Mouse (Mus musculus) brown adipose tissue, adult 24 weeks (tissue): ENCODE measurements at regions not wholly inside any gene's neighbourhood (a gene's known extent, or its start where the extent isn't known, plus 50 kb on each side); places are given as distances from the start of the nearest gene placed in this dataset.

Experiments used
- H3K27ac ChIP-seq: fragments of 200-500 bp; replicated peaks from 2 replicates; pipeline ENCODE4 v1.5.1; 2012; ENCODE audit warnings: low read depth, mild to moderate bottlenecking, low read length
- H3K4me1 ChIP-seq: fragments of 200-500 bp; 2 replicates; pipeline ENCODE4 v1.6.1; 2012; ENCODE audit warnings: low read length, mixed read lengths; ENCODE audit not compliant: control insufficient read depth, insufficient read depth, insufficient read length
- H3K4me3 ChIP-seq: fragments of 200-500 bp; 2 replicates; pipeline ENCODE4 v1.5.1; 2012; ENCODE audit warnings: low read depth, mild to moderate bottlenecking, low read length, moderate library complexity; ENCODE audit not compliant: insufficient read depth

DNA sequence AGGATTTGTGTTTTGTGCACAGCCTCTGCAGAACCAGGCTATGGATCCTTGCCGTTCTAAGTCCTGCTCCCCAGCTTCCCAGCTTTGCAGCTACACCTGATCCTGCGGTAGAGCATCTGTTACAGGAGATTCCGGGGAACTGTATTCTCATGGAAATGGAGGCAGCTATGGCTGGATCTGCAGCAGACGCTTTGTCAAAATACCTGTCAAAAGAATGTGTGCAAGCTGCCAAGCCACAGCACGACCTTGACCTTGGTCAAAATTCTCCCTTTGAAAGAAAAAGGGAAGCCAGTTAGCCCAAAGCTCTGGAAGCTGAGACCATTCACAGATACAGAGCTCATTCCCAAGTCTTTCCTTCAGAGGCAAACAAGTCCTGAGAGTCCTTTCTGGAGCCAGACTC lies 255.3 kb downstream of the Med13l start:
- Histone ChIP-seq H3K4me1 (no peaks in the 10 kb centered on the region), H3K27ac (no peak overlapping the region), H3K4me3 (no peak overlapping the region)

DNA sequence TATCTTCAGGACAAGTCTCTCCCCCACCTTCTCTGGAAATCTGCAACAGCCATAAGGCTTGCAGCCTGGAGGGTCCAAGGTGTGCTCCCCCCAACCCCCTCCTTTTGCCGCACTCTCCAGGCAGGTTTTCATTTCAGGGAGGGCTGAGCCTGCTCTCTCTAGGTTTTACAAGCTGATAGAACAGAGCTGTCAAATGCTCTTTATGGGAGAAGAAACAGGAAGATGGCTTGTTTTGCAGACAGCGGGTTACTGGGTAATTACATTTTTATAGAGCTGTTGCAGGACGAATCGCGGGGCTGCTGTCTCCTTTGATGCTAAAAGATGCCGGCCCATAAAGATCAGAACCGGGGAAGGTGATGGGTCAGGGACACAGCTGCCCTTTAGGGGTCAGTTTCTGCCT lies 257.8 kb downstream of the Med13l start:
- no peak overlapping the region for H3K27ac ChIP-seq
- H3K4me1 ChIP-seq: no peaks in the 10 kb centered on the region
- no peak overlapping the region for H3K4me3 ChIP-seq

DNA sequence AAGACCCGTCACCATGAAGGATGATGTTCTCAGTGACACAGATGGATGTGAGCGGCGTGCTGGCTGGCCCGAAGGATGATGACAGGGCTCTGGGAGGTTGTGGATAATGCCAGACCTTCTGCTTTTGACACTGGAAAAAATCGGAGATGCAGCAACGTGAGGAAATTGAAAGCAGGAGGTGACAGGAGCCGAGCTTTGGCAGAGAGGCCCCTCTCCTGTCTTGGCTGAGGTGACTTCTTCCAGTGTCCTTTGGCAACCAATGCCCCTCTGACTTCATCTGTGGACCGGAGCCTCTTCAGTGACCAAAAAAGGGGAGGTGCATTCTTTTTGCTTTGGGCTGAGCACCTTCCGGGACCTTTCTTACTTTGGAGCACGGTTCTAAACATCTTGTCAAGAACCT lies 264.3 kb downstream of the Med13l start:
- Histone ChIP-seq H3K4me1 (0 out of 2 replicates have a peak, but pooled peaks cover 2% of the 10 kb centered on the region), H3K27ac (no peak overlapping the region), H3K4me3 (no peak overlapping the region)

DNA sequence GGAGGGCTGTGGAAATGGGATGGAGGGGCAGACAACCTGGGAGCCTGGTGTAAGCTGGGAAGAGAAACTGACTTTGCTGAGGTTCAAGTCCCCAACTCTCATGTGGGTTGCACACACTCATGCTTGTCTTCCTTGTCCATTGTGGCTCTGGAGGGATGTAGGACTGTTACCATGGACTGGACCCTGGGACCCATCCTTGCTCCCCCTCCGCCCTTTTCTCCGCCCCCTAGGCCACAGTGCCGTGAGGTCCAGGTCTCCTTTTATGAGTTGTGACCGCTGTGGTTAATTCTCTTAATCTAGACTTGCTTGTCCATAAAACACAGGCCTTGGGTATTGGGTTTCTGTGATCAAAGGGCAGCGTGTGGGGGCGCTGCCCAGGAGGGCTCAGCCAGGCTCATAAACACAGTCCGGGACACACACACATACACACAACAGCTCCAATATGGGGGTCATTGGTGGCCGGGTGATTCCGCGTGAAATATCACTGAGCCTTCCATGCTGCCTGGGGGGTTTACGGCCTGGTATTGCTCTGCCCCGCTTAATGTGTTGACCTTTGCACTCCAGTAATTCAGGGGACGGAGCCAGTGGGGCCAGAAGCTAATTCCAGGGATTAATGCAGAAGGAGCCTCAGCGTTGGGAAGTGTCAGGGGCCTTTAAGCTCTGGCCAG lies 268.7 kb downstream of the Med13l start:
- no peak overlapping the region for H3K4me3 ChIP-seq
- H3K27ac ChIP-seq: no peak overlapping the region
- 0 out of 2 replicates have a peak, but pooled peaks cover 2% of the 10 kb centered on the region for H3K4me1 ChIP-seq

- no peak overlapping the region for H3K4me3 ChIP-seq
- no peaks in the 10 kb centered on the region for H3K4me1 ChIP-seq
- no peak overlapping the region for H3K27ac ChIP-seq
Measured at GRCm38 (mm10) chr5:118832701-118833100, 272.2 kb downstream of the Med13l start.

- Histone ChIP-seq H3K27ac (no peak overlapping the region), H3K4me3 (no peak overlapping the region), H3K4me1 (no peaks in the 10 kb centered on the region)
Measured at GRCm38 (mm10) chr5:118834129-118834528, 273.6 kb downstream of the Med13l start.

GRCm38 (mm10) chr5:118837001-118837400 lies 276.5 kb downstream of the Med13l start:
- Histone ChIP-seq H3K27ac (no peak overlapping the region), H3K4me3 (no peak overlapping the region), H3K4me1 (no peaks in the 10 kb centered on the region)

- Histone ChIP-seq H3K4me3 (no peak overlapping the region), H3K4me1 (no peaks in the 10 kb centered on the region)
Measured at GRCm38 (mm10) chr5:118838421-118838820, 277.9 kb downstream of the Med13l start.

GRCm38 (mm10) chr5:118839916-118840315 lies 279.4 kb downstream of the Med13l start:
- Histone ChIP-seq H3K27ac (no peak overlapping the region), H3K4me3 (no peak overlapping the region), H3K4me1 (no peaks in the 10 kb centered on the region)

More at GRCm38 (mm10) chr5:118838421-118838820, 277.9 kb downstream of the Med13l start:
- H3K27ac ChIP-seq: no peak overlapping the region

DNA sequence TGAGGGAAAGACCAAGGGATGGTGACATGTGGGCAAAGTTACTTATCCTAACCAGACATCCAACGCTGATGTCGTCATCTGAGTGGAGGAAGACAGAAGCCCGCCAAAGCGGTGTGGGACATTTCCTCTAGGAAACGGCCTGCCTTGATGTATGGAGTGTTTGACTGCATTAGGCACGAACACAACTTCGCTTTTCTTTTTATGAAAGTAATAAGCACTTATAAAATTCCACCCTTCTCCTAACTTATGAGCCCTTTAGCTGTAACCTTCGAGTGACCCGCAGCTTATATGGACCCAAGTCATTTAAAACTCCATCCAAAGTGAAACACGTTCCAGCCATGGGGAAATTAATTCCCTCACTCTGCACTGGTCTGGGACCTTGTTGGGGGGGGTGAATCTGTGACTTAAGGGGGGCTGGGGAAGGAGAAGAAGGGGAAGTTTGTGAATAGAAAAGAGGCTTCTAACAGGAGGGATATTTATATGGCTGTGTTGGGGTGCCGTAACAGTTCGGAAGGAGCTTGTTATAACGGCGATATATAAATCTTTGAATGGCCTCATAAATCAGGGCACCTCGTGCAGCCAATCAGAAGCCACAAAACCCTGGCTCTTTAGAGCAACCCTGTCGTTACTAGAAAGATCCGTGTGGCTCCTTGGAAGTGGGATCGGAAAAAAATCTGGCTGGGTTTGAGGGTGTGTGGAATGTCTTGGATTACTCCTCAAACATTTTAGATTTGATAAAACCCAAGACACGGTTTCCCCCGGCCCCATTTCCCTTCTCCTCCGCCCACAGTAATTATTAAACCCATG lies 280.9 kb downstream of the Med13l start:
- Histone ChIP-seq H3K4me1 (no peaks in the 10 kb centered on the region), H3K27ac (no peak overlapping the region)

DNA sequence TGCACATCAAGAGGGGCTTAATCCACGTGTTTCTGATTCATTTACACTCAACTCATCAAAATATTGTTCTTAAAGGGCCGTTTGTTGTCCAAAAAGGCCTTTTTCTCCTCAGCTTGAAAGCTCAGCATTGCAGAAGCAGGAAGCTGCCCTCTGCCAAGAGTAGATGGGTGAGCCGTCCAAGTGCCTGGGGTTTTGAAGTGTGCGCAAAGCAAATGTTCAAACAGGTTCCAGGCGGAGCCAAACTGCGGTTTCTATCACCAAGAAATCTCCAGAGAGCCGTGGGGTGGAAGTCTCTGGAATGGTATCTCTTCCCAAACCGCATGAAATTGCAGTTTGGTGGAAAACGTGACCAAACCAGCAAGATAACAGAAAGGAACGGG lies 281.5 kb downstream of the Med13l start:
- H3K27ac ChIP-seq: no peak overlapping the region
- H3K4me1 ChIP-seq: no peaks in the 10 kb centered on the region
- no peak overlapping the region for H3K4me3 ChIP-seq

More for the DNA sequence above, 280.9 kb downstream of the Med13l start:
- H3K4me3 ChIP-seq: no peak overlapping the region

GRCm38 (mm10) chr5:118857001-118857400 lies 296.5 kb downstream of the Med13l start:
- Histone ChIP-seq H3K4me1 (no peaks in the 10 kb centered on the region), H3K27ac (no peak overlapping the region), H3K4me3 (no peak overlapping the region)

GRCm38 (mm10) chr5:118861143-118861847 lies 300.8 kb downstream of the Med13l start:
- H3K4me3 ChIP-seq: no peak overlapping the region
- no peaks in the 10 kb centered on the region for H3K4me1 ChIP-seq
- H3K27ac ChIP-seq: no peak overlapping the region

GRCm38 (mm10) chr5:118867511-118867910 lies 307.0 kb downstream of the Med13l start:
- H3K4me3 ChIP-seq: no peak overlapping the region
- no peak overlapping the region for H3K27ac ChIP-seq
- H3K4me1 ChIP-seq: no peaks in the 10 kb centered on the region

- no peaks in the 10 kb centered on the region for H3K4me1 ChIP-seq
- H3K27ac ChIP-seq: no peak overlapping the region
- no peak overlapping the region for H3K4me3 ChIP-seq
Measured at GRCm38 (mm10) chr5:118869330-118869729, 308.9 kb downstream of the Med13l start.
